Mouse (Mus musculus): ENCODE data around the gene Vsig4. TPM values are rescaled to one million over a fixed set of nuclear protein-coding genes. Genes with fewer than 3 reads are reported as not detected.
A peak's percentile ranks its signal among the peaks of the same experiment; 100 is the strongest.
"Not testable (repeated sequence)": the region's sequence is repeated elsewhere in the genome, so short reads cannot be mapped to it uniquely, and the experiment has no call there.

Vsig4 gene
- total and polyA plus RNA-seq, 3 experiments: 0.77 to 0.96 (median 0.89) TPM

- WGBS: 83% methylated on average over 3 of the region's 3 CpGs
- 0 out of 2 replicates have a peak, but pooled peaks have one; percentile 10 for TF ChIP-seq CTCF (IDR thresholded peaks at IDR 0.05)
- H3K4me3 ChIP-seq; H3K27ac ChIP-seq; H3K9ac ChIP-seq (ENCODE audit: low read depth, low read length); H3K36me3 ChIP-seq (ENCODE audit: control insufficient read depth, insufficient read depth, low read length); intact Hi-C loops (cut with DNase I); H3K79me2 ChIP-seq (replicated peaks; ENCODE audit: control insufficient read depth, insufficient read depth, low read length); DNase-seq; H3K27me3 ChIP-seq (ENCODE audit: control insufficient read depth, insufficient read depth, low read length); H3K4me1 ChIP-seq (ENCODE audit: control insufficient read depth, insufficient read depth, low read length): not testable (repeated sequence)
Observed at GRCm38 (mm10) chrX:96205143-96205542, 88.1 kb downstream of the Vsig4 start.

Small RNA genes within 50 kb of the gene (microRNA-seq; reads per million reads assigned to microRNA genes)
- 278 to 448 reads per million in 2 experiments for gene Mir223

Other genes with a start within 250 kb of the Vsig4 start
- gene Msn, start 197.4 kb downstream of the Vsig4 start, total RNA-seq (2021): 100 to 1,000 TPM; 108 to 112 TPM
- gene Msn, start 197.4 kb downstream of the Vsig4 start, polyA plus RNA-seq (2012; rRNA removed): 91.3 and 145 TPM in 2 replicates
- 1 to 10 TPM; 1.9 to 2.0 TPM for gene Heph, start 161.9 kb upstream of the Vsig4 start, total RNA-seq (2021)
- gene Heph, start 161.9 kb upstream of the Vsig4 start, polyA plus RNA-seq (2012; rRNA removed): 1.5 and 2.5 TPM in 2 replicates
- not detected for gene Hsf3, start 162.9 kb upstream of the Vsig4 start, total RNA-seq (2021)
- not detected in 2 replicates for gene Hsf3, start 162.9 kb upstream of the Vsig4 start, polyA plus RNA-seq (2012; rRNA removed)

Data from heart, adult 2 months (tissue).